Mouse (Mus musculus): ENCODE results near the gene Unc79. TPM values are rescaled to one million over a fixed set of nuclear protein-coding genes. Genes with fewer than 3 reads are reported as not detected.

Unc79 gene
- total and polyA plus RNA-seq, 3 experiments, result 0.33 TPM; not detected in 2

GRCm38 (mm10) chr12:103143798-103144565 lies 195.3 kb downstream of the Unc79 start:
- Histone ChIP-seq H3K36me3 (replicated peaks) (no peaks in the 10 kb centered on the region), H3K9me3 (replicated peaks) (peaks cover 58% of the 10 kb centered on the region), H3K4me3 (ENCODE audit: low read depth, low read length) (0 out of 2 replicates have a peak overlapping the region, but pooled peaks have one; percentile 3), H3K27me3 (ENCODE audit: insufficient read depth, low read length) (no peaks in the 10 kb centered on the region), H3K4me1 (ENCODE audit: insufficient read depth, low read depth, low read length) (no peaks in the 10 kb centered on the region)
- no peak for TF ChIP-seq GATA2 (IDR thresholded peaks at IDR 0.05; ENCODE audit: borderline replicate concordance, low read depth, low read length)
- TF ChIP-seq TAL1 (conservative IDR thresholded peaks at IDR 0.05; ENCODE audit: low read depth, low read length), result no peak
- no peak for TF ChIP-seq POLR2AphosphoS5 (IDR thresholded peaks at IDR 0.05; ENCODE audit: insufficient replicate concordance, low read depth, low read length)
- TF ChIP-seq GATA1 (IDR thresholded peaks at IDR 0.05; ENCODE audit: borderline replicate concordance, low read length), result no peak
- no peak for TF ChIP-seq CTCF (IDR thresholded peaks at IDR 0.05; ENCODE audit: low read depth, low read length)
- ATAC-seq (ENCODE audit: extremely low read depth, insufficient number of reproducible peaks, low FRiP score, poor library complexity, severe bottlenecking), result no peak
- no peak for DNase-seq (ENCODE audit: low spot score)

DNA sequence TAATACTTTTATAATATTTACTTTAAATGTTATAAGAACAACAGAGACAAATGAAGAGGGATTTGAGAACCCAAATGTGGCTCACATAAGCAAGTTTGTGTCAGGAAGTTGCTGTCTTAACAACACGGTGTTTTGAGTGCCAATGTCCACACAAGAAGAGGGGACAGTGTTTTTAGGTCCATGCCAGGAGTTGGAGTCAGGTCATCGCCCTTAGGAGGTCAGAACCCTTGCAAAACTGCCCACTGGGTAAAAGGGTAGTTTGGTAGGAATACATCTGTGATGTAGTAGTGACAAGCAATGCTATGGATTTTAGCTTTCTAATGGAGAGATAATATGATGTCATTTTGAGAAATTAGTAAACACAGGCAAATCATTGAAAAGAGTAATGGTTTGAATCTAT lies 201.6 kb downstream of the Unc79 start:
- no peak for DNase-seq (ENCODE audit: low spot score)

DNA sequence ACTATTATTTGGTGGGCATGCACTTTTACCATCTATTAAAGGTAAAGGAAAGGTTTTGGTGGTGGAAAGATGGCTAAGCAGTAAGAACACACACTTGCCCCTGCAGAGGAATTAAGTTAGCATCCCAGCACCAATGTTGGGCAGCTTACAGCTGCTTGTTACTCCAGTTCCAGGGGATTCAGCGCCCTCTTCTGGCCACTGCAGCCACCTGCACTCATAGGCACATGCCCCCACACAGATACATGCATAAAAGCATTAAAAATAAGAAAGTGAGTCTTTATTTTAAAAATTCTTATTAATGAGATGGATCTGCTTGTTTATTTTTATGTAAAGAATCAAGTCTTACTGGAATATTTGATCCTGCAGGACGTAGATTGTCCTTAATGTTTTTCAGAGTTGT lies 206.3 kb downstream of the Unc79 start:
- ATAC-seq (ENCODE audit: extremely low read depth, insufficient number of reproducible peaks, low FRiP score, poor library complexity, severe bottlenecking) (no peak), DNase-seq (ENCODE audit: low spot score) (no peak)
- Histone ChIP-seq H3K4me3 (ENCODE audit: low read depth, low read length) (no peak overlapping the region), H3K27me3 (ENCODE audit: insufficient read depth, low read length) (no peaks in the 10 kb centered on the region), H3K4me1 (ENCODE audit: insufficient read depth, low read depth, low read length) (no peaks in the 10 kb centered on the region), H3K9me3 (replicated peaks) (peaks cover 50% of the 10 kb centered on the region), H3K36me3 (replicated peaks) (no peaks in the 10 kb centered on the region)
- TF ChIP-seq GATA2 (IDR thresholded peaks at IDR 0.05; ENCODE audit: borderline replicate concordance, low read depth, low read length), result no peak
- TF ChIP-seq TAL1 (conservative IDR thresholded peaks at IDR 0.05; ENCODE audit: low read depth, low read length), result no peak
- no peak for TF ChIP-seq POLR2AphosphoS5 (IDR thresholded peaks at IDR 0.05; ENCODE audit: insufficient replicate concordance, low read depth, low read length)
- TF ChIP-seq GATA1 (IDR thresholded peaks at IDR 0.05; ENCODE audit: borderline replicate concordance, low read length), result no peak
- TF ChIP-seq CTCF (IDR thresholded peaks at IDR 0.05; ENCODE audit: low read depth, low read length), result no peak

More for the DNA sequence above, 201.6 kb downstream of the Unc79 start:
- no peak for ATAC-seq (ENCODE audit: extremely low read depth, insufficient number of reproducible peaks, low FRiP score, poor library complexity, severe bottlenecking)
- Histone ChIP-seq H3K36me3 (replicated peaks) (no peaks in the 10 kb centered on the region), H3K9me3 (replicated peaks) (peaks cover 40% of the 10 kb centered on the region), H3K4me1 (ENCODE audit: insufficient read depth, low read depth, low read length) (no peaks in the 10 kb centered on the region), H3K27me3 (ENCODE audit: insufficient read depth, low read length) (no peaks in the 10 kb centered on the region), H3K4me3 (ENCODE audit: low read depth, low read length) (no peak overlapping the region)
- TF ChIP-seq GATA1 (IDR thresholded peaks at IDR 0.05; ENCODE audit: borderline replicate concordance, low read length) (no peak), GATA2 (IDR thresholded peaks at IDR 0.05; ENCODE audit: borderline replicate concordance, low read depth, low read length) (no peak), CTCF (IDR thresholded peaks at IDR 0.05; ENCODE audit: low read depth, low read length) (no peak), TAL1 (conservative IDR thresholded peaks at IDR 0.05; ENCODE audit: low read depth, low read length) (no peak), POLR2AphosphoS5 (IDR thresholded peaks at IDR 0.05; ENCODE audit: insufficient replicate concordance, low read depth, low read length) (no peak)

DNA sequence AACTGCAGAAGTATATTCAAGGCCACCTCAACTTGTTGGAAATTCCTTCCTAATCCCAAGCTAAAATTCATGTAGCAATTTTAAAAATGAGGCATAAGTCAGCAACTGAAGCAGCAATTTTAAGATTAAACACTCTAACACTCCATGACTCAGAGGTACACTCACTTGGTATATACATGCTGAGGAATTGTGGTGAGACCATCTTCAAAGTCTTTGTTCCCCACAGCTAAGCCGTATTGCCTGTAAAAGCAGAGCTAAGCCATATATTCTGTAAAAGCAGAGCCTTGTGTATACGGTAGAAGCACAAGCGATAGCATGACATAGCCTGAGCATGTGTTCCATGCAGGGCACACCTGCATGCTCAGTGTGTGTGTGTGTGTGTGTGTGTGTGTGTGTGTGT lies 206.7 kb downstream of the Unc79 start:
- DNase-seq (ENCODE audit: low spot score), result no peak
- ATAC-seq (ENCODE audit: extremely low read depth, insufficient number of reproducible peaks, low FRiP score, poor library complexity, severe bottlenecking), result no peak
- no peak for TF ChIP-seq TAL1 (conservative IDR thresholded peaks at IDR 0.05; ENCODE audit: low read depth, low read length)
- no peaks in the 10 kb centered on the region for H3K27me3 ChIP-seq (ENCODE audit: insufficient read depth, low read length)
- H3K36me3 ChIP-seq (replicated peaks), result no peaks in the 10 kb centered on the region
- no peaks in the 10 kb centered on the region for H3K4me1 ChIP-seq (ENCODE audit: insufficient read depth, low read depth, low read length)
- peaks cover 52% of the 10 kb centered on the region for H3K9me3 ChIP-seq (replicated peaks)
- H3K4me3 ChIP-seq (ENCODE audit: low read depth, low read length), result no peak overlapping the region

DNA sequence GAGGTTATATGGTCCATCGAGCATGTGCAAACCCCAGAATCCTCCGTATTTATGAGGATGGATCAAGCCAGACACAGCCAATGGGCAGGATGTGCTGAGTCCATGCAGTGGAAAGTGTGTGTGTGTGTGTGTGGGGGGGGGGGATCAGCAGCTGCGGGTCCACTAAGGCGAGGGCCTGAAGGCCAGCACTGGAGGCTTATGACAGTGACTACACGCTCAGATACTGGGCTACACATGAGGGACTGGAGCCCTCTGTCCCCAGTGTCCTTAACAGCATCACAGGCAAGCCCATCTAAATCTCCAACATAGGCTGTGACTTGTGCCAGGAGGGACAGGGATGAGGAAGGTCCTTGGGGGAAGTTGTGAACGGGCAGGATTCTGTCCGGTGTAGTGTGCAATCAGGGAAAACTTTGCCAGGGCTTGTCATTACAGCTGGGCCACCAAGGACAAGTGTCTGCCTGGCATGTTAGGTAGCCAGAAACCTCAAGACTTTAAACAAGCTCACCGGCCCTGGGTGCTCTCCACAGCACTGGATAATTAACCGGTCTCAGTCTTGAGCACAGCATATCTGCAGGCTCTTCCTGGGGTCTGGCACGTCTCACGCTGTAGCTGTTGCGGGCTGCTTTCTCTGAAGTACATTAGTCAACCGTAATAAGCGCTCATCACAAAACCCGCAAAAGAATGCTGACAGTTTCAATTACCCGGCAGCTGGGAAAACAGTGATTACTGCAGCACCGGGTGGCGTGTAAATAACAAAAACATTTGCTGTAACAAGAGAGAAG lies 208.7 kb downstream of the Unc79 start:
- no peak for ATAC-seq (ENCODE audit: extremely low read depth, insufficient number of reproducible peaks, low FRiP score, poor library complexity, severe bottlenecking)
- peaks cover 62% of the 10 kb centered on the region for H3K9me3 ChIP-seq (replicated peaks)
- DNase-seq (ENCODE audit: low spot score), result no peak
- no peaks in the 10 kb centered on the region for H3K36me3 ChIP-seq (replicated peaks)
- H3K4me3 ChIP-seq (ENCODE audit: low read depth, low read length), result no peak overlapping the region
- TF ChIP-seq GATA2 (IDR thresholded peaks at IDR 0.05; ENCODE audit: borderline replicate concordance, low read depth, low read length), result no peak
- TF ChIP-seq CTCF (IDR thresholded peaks at IDR 0.05; ENCODE audit: low read depth, low read length), result no peak
- TF ChIP-seq POLR2AphosphoS5 (IDR thresholded peaks at IDR 0.05; ENCODE audit: insufficient replicate concordance, low read depth, low read length), result no peak
- no peak for TF ChIP-seq TAL1 (conservative IDR thresholded peaks at IDR 0.05; ENCODE audit: low read depth, low read length)
- no peak for TF ChIP-seq GATA1 (IDR thresholded peaks at IDR 0.05; ENCODE audit: borderline replicate concordance, low read length)
- no peaks in the 10 kb centered on the region for H3K27me3 ChIP-seq (ENCODE audit: insufficient read depth, low read length)
- H3K4me1 ChIP-seq (ENCODE audit: insufficient read depth, low read depth, low read length), result no peaks in the 10 kb centered on the region

GRCm38 (mm10) chr12:103159016-103159415 lies 210.4 kb downstream of the Unc79 start:
- Histone ChIP-seq H3K36me3 (replicated peaks) (no peaks in the 10 kb centered on the region), H3K4me1 (ENCODE audit: insufficient read depth, low read depth, low read length) (no peaks in the 10 kb centered on the region), H3K27me3 (ENCODE audit: insufficient read depth, low read length) (no peaks in the 10 kb centered on the region), H3K9me3 (replicated peaks) (peaks cover 67% of the 10 kb centered on the region), H3K4me3 (ENCODE audit: low read depth, low read length) (no peak overlapping the region)
- TF ChIP-seq GATA1 (IDR thresholded peaks at IDR 0.05; ENCODE audit: borderline replicate concordance, low read length), result no peak
- no peak for TF ChIP-seq GATA2 (IDR thresholded peaks at IDR 0.05; ENCODE audit: borderline replicate concordance, low read depth, low read length)
- no peak for TF ChIP-seq TAL1 (conservative IDR thresholded peaks at IDR 0.05; ENCODE audit: low read depth, low read length)
- no peak for TF ChIP-seq CTCF (IDR thresholded peaks at IDR 0.05; ENCODE audit: low read depth, low read length)
- no peak for TF ChIP-seq POLR2AphosphoS5 (IDR thresholded peaks at IDR 0.05; ENCODE audit: insufficient replicate concordance, low read depth, low read length)
- DNase-seq (ENCODE audit: low spot score) (no peak), ATAC-seq (ENCODE audit: extremely low read depth, insufficient number of reproducible peaks, low FRiP score, poor library complexity, severe bottlenecking) (no peak)
